Mouse (Mus musculus) layer of hippocampus, postnatal 10 days (tissue): Measurements from ENCODE around the gene Mtus2. TPM values are rescaled to one million over a fixed set of nuclear protein-coding genes. Genes with fewer than 3 reads are reported as not detected.
A peak's percentile ranks its signal among the peaks of the same experiment; 100 is the strongest.

ENCODE experiments used
- DNase-seq, 2 experiments: peaks; one replicate each; pipeline ENCODE4 v3.0.0; 2021; ENCODE audit warnings: low spot score in 2 of 2
- total RNA-seq, 2 experiments: library from RNA; stranded (reverse); gene quantifications; 2 replicates each; pipeline ENCODE4 v1.2.3; 2021

Mtus2 gene
- total RNA-seq, 2 experiments from 2014 or later: 35.3 to 40.3 TPM

DNA sequence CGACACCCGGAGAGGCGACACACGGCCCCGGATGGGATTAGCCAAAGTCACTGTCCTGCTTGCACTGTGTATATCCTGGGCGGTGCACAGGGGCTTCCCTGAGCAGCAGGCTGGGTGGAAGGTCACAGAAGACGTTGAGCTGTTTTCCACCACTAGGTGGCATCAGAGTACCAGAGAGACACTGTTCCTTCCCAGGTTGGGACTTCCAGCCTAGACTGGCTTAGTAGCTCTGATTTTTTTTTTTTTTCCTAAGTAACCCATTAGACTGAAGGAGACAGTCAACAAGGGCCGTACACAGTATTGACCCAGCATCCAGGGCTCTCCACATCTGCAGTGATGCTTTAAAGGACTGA lies 375.5 kb downstream of the Mtus2 start:
- DNase-seq: peak; percentile 77 to 81

DNA sequence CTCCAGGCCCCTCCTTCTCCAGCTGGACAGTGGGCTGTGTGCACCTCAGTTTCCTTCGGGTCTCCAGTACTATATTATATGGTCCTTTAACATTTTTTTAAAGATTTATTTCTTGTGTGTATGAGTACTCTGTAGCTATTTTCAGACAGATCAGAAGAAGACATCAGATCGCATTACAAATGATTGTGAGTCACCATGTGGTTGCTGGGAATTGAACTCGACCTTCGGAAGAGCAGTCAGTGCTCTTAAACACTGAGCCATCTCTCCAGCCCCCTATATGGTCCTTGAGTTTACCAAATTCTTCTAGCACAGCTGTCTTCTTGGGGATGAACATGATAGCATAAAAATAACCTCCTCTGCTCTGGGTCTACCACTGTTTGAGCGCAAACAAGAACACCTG lies 382.0 kb downstream of the Mtus2 start:
- no peak for DNase-seq

- DNase-seq: peak in 1 of 2 experiments; percentile 20
These were observed 385.1 kb downstream of the Mtus2 start for GRCm38 (mm10) chr5:148342061-148342741.

GRCm38 (mm10) chr5:148344374-148344773 lies 387.3 kb downstream of the Mtus2 start:
- DNase-seq: no peak

DNA sequence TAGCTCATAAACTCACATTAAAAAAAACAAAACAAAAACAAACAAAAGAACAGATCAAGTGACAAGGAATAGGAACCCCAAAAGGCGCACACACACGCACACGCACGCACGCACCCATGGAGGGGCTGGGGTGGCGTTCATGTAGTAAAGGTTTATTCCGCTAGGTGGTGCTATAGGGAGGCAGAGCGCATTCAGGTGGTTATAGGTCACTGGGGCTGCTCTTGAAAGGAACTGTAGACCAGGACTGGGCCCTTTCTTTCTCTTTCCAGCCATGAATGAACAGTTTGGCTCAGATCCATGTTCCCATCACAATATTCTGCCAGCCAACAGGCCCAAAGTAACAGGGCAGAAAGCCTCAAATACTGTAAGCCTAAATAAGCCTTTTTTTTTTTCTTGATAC lies 389.4 kb downstream of the Mtus2 start:
- no peak for DNase-seq

DNA sequence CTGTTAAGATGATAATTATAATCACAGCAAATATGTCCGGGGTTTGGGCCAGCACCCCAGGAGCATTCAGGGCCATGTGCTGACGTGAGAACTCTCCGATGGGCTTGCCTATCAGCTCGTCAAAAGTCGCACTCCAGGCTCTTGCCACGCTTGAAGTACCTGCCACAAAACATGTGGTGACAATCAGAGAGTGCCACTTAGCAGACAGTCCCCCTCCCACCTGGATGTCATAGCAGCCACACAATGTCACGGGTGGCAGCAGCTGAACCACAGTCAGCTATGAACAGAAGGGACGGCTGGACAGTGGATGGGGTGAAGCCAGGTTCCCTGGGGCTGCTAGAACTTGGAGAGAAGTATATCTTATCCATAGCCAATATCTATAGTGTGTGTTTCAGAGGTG lies 391.0 kb downstream of the Mtus2 start:
- DNase-seq: no peak

- DNase-seq: no peak
These were observed 392.3 kb downstream of the Mtus2 start for GRCm38 (mm10) chr5:148349327-148350011.

DNA sequence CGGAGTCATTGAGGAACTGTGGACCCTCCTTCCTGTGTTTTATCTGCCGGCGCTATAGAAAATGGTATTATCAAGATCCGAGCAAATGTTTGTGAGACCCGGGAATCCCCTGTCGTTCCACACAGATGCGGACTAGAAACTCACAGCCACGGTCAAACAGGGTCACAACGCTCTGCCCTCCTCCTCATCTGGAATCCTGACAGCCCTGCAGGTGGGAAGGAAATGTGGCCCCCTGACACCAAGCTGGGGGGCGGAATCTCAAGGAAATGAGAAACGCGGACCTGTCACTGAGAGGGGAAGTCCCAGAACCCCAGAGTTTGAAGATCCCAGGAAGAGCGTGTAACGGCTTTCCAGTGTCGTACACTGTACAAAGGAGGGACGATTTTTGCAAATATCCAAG lies 396.3 kb downstream of the Mtus2 start:
- DNase-seq: no peak

- no peak for DNase-seq
These were observed 397.4 kb downstream of the Mtus2 start for GRCm38 (mm10) chr5:148354536-148354935.

GRCm38 (mm10) chr5:148355822-148356221 lies 398.7 kb downstream of the Mtus2 start:
- DNase-seq: no peak

GRCm38 (mm10) chr5:148357168-148357567 lies 400.0 kb downstream of the Mtus2 start:
- no peak for DNase-seq

- DNase-seq: no peak
These were observed 402.0 kb downstream of the Mtus2 start for GRCm38 (mm10) chr5:148359131-148359530.

DNA sequence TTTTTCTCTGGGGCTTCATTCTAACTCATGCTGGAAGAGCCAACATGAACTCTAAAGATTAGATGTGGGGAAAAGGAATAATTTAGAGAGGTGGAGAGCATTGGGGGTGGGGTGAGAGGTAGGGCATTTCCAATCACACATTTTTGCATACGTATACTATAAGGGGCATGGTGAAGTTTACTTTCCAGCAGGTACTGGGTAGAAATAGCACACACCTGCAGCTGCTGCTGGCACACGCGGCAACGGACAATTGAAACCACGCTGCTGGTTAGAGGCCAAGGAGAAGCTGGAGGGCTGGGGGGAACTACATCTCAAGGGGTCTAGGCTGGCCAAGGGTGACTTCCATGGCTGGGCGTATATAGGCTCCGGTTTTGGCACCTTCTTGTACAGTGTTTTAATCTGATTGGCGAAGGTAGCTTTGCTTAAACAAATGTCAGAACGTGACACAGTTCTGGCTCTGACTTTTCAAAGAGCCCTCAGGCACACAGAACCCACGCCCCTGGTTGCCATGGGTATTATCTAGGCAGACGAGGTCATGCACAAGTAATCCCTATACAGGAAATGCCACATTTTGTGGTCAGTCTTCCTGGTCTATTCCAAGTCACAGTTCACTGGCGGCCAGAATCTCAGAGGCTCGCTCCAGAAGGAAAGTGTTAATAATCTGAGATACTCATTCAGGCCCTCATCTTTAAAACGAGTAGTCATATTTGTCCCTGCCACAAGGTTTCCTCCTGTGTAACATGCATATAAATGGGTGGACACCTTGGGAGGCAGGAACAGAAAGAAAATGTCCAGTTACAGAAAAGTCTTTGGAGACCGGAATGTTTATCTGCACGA lies 404.0 kb downstream of the Mtus2 start:
- DNase-seq: no peak

DNA sequence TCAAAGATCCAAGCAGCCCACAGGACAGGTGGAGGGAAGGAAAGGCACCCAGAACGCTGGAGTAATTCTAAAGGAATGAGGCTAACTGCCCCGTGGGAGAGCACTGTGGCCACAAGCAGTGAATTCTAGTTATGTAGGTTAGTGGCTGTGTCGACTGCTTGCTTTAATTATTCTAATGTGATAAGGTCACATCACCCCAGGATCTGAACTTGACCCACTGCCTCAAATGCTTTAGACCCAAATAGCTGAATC lies 404.6 kb downstream of the Mtus2 start:
- no peak for DNase-seq

DNA sequence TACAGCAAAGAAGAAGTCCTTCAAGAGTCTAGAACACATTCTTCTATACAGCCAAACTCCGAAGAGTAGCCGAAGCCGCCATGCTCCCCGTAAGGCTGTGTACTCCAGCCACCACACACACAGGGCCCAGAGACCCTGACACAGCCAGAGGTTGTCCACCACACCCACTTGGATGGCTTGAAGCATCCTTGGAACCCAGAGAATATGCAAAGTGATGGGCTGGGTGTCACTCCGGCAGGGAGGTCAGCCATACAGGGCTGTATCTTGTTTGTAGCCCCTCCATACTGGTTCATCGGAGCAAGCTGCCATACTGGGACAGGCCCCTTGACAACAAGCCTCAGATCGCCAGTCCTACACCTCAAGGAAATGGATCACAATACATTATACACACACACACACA lies 405.2 kb downstream of the Mtus2 start:
- no peak for DNase-seq

DNA sequence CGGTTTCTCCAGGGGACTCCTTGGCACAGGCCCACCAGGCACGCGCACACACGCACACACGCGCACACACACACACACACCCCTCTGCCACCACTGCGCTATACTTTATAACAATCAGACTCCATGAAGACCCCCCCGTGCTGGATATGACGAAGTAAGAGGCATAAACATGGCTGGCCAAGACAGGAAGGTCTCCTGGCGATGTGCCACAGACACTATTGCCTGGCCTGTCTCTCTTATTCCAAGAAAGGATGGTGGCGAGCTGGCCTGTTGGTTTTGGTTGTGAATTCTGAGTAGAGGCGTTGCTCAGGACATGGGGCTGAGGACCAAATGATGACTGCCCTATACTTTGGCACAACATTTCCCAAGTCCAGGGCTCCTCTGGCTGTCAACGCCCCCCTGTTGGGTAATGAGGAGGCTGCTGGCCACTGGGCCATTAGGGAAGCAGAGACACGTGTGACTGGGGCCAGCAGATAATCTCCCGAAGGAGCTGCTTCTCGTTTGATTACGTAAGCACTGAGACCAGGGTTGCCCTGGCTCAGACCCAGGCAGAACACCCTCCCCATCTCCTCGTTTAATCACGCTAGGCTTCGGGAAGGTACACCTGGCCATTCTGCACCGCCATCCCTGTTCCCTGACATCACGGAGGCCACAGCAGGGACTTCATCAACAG lies 406.5 kb downstream of the Mtus2 start:
- DNase-seq: no peak

Other genes starting within 250 kb of the Mtus2 start
- 10 to 100 TPM; 27.0 to 29.0 TPM for gene Flt1, start 231.3 kb upstream of the Mtus2 start, total RNA-seq
- gene Pomp, start 96.9 kb upstream of the Mtus2 start, total RNA-seq: 100 to 1,000 TPM; 151 to 173 TPM
- 1 to 10 TPM; 6.6 to 6.8 TPM for gene Slc46a3, start 62.5 kb upstream of the Mtus2 start, total RNA-seq